Mouse (Mus musculus): ENCODE results near the gene Ei24. TPM values are rescaled to one million over a fixed set of nuclear protein-coding genes. Genes with fewer than 3 reads are reported as not detected.

The Ei24 gene
- polyA plus RNA-seq (2016; fragmentation: Nextera tagmentation; extraction: Ambion mirVana), result 71.1 and 81.5 TPM in 2 replicates

DNA sequence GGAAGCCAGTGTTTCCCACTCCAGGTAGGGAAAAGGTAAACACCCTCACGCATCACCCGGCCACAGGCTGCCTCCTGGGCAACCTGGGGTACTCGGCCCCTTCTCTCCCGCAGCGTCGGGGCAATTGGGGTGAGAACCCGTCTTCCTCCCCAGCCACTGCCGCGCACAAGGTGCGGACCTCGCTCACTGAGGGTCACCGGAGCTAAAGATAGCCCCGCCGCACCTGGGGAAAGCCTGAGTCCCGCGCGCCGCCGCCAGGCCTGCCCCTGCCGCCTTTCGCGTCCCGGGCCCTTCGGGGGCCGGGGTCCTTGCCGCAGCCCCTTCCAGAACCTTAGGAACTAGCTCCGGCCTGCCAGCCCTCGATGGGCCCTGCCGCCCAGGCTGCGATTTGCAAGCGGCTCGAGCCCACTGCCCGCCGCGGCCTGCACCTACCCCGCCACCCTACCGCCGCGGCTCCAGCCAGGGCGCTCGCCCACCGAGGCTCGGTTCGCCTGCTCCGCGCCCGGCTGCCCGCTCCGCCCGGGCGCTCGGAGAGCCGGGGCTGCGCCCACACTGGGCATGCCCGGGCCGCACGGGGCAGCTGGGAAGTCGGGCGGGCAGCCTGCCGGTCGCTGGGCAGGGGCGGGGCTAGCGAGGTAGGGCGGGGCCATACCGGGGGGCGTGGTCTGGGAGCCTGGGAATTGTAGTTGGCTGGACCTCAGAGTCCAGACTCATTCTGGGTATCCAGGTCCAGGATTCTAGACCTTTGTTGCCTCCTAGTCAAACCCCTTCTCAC, at the start of gene Ei24:
Gene Ei24, minus strand, starts transcription at position 613 of the 775 bp plus-strand sequence.
- Histone ChIP-seq H3K4me3 (peak within 1 kb of the TSS; percentile 95), H3K36me3 (peaks cover 7% of the 10 kb centered on the region), H3K27me3 (ENCODE audit: insufficient read depth, poor library complexity, severe bottlenecking) (no peaks in the 10 kb centered on the region), H3K9me3 (no peaks in the 10 kb centered on the region), H3K4me1 (peaks cover 11% of the 10 kb centered on the region), H3K27ac (peak within 1 kb of the TSS; percentile 97)
- under 1% methylated on average over 66 of the region's 66 CpGs for WGBS
- DNase-seq (ENCODE audit: low spot score), result peak; percentile 94

- Histone ChIP-seq H3K27me3 (ENCODE audit: insufficient read depth, poor library complexity, severe bottlenecking) (no peaks in the 10 kb centered on the region), H3K4me3 (no peak overlapping the region), H3K36me3 (no peaks in the 10 kb centered on the region), H3K4me1 (no peaks in the 10 kb centered on the region), H3K9me3 (no peaks in the 10 kb centered on the region), H3K27ac (no peak overlapping the region)
- WGBS, result 47% methylated on average over 4 of the region's 4 CpGs
- no peak for DNase-seq (ENCODE audit: low spot score)
These were observed 49.2 kb upstream of the Ei24 start for GRCm38 (mm10) chr9:36846346-36846745.

GRCm38 (mm10) chr9:36833914-36834313, 36.7 kb upstream of the Ei24 start:
- Histone ChIP-seq H3K36me3 (no peaks in the 10 kb centered on the region), H3K4me3 (peak overlapping the region; percentile 64), H3K9me3 (no peaks in the 10 kb centered on the region), H3K27me3 (ENCODE audit: insufficient read depth, poor library complexity, severe bottlenecking) (peaks cover 17% of the 10 kb centered on the region), H3K27ac (no peak overlapping the region), H3K4me1 (peaks cover 13% of the 10 kb centered on the region)
- 38% methylated on average over 3 of the region's 3 CpGs for whole genome bisulfite sequencing
- DNase-seq (ENCODE audit: low spot score), result no peak

DNA sequence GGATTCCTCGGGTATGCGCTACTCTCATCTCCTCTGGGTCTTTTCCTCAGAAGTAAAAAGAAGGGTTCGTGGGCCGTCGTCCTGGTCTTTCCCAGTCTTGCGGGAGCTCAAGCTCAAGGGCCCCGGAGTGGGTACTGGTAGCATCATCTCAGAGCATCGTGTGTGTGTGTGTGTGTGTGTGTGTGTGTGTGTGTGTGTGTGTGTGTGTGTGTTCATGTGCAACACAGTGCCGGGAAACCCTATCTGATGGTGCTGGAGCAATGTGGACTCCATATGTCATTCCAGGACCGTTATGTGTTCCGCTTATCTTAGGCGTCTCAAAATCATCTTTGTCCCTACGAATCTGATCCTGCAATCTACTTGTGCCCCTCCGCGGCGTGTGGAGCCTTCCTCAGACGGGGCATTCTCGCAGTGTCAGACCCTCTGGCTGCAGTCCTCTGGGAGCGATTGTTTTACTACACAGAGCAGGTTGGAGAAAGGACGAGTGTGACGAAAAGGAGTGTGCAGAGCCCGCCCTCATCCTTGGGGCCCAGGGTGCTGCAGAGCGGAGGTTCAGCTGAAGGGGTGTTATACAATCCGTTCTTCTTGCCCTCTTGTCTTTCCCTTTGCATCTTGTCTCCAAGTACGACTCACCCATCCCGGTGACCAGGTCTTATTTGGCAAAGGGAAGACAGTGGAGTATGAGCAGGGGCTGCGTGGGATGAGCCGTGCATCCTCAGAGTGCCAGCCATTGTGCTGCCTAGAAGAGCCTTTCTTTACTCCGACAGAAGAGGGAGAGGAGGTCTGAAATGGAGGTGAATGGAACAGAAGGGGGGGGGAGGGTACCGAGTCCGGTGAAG, 36.1 kb upstream of the Ei24 start:
- Histone ChIP-seq H3K36me3 (no peaks in the 10 kb centered on the region), H3K4me3 (peak overlapping the region; percentile 64), H3K4me1 (peaks cover 13% of the 10 kb centered on the region), H3K9me3 (no peaks in the 10 kb centered on the region), H3K27ac (peak overlapping the region; percentile 44; the same call in 1 of the 2 replicates), H3K27me3 (ENCODE audit: insufficient read depth, poor library complexity, severe bottlenecking) (peaks cover 17% of the 10 kb centered on the region)
- 6% methylated on average over 31 of the region's 31 CpGs for WGBS
- no peak for DNase-seq (ENCODE audit: low spot score)

GRCm38 (mm10) chr9:36832529-36832928, 35.3 kb upstream of the Ei24 start:
- peak overlapping the region; percentile 64 for H3K4me3 ChIP-seq
- H3K27me3 ChIP-seq (ENCODE audit: insufficient read depth, poor library complexity, severe bottlenecking), result peaks cover 17% of the 10 kb centered on the region
- DNase-seq (ENCODE audit: low spot score), result peak; percentile 82
- no peaks in the 10 kb centered on the region for H3K36me3 ChIP-seq
- peaks cover 13% of the 10 kb centered on the region for H3K4me1 ChIP-seq
- no peaks in the 10 kb centered on the region for H3K9me3 ChIP-seq
- peak overlapping the region; percentile 44; the same call in 1 of the 2 replicates for H3K27ac ChIP-seq
- under 1% methylated on average over 32 of the region's 32 CpGs for WGBS

- H3K9me3 ChIP-seq, result no peaks in the 10 kb centered on the region
- DNase-seq (ENCODE audit: low spot score), result no peak
- H3K36me3 ChIP-seq, result no peaks in the 10 kb centered on the region
- no peak overlapping the region for H3K4me3 ChIP-seq
- H3K4me1 ChIP-seq, result peaks cover 13% of the 10 kb centered on the region
- H3K27me3 ChIP-seq (ENCODE audit: insufficient read depth, poor library complexity, severe bottlenecking), result peaks cover 17% of the 10 kb centered on the region
- WGBS, result 70% methylated on average over 6 of the region's 6 CpGs
- no peak overlapping the region for H3K27ac ChIP-seq
These were observed 34.2 kb upstream of the Ei24 start for GRCm38 (mm10) chr9:36831401-36831800.

DNA sequence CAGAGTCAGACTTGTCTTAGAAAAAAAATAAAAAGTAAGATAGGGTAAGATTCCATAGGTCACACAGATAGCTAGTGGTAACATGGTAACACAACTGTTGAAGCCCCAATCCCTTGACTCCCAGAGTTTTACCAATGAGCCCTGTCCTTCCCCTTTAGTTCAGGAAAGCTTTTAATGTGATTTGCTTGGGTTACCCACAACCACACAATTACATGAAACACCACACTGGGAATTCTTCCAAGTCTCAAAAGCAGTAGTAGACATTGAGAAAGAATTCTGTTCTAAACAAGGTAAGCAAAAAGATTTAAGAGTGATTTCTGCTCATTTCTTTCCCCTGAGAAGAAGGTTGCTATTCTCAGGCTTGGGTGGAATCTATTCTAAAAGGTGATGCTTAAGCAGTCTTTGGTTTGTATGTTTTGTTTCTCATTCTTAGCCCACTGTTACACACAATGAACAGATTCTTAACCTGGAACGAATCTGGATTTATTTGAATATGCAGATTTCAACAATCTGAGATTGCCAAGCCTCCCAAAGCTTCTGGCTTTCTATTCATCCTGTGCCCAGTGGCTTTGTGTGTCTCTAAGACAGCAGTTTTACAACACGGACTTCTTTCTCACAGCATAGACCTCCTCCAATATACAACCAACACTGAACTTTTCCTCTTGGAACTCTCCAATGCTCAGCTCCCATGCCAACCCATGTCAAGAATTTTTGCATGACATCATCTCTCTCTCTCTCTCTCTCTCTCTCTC, 29.6 kb upstream of the Ei24 start:
- no peak overlapping the region for H3K27ac ChIP-seq
- H3K27me3 ChIP-seq (ENCODE audit: insufficient read depth, poor library complexity, severe bottlenecking), result no peaks in the 10 kb centered on the region
- H3K4me1 ChIP-seq, result peaks cover under 1% of the 10 kb centered on the region; the same call in 1 of the 2 replicates
- no peak for DNase-seq (ENCODE audit: low spot score)
- 53% methylated on average over 2 of the region's 2 CpGs for WGBS
- H3K9me3 ChIP-seq, result no peaks in the 10 kb centered on the region
- no peaks in the 10 kb centered on the region for H3K36me3 ChIP-seq
- no peak overlapping the region for H3K4me3 ChIP-seq

DNA sequence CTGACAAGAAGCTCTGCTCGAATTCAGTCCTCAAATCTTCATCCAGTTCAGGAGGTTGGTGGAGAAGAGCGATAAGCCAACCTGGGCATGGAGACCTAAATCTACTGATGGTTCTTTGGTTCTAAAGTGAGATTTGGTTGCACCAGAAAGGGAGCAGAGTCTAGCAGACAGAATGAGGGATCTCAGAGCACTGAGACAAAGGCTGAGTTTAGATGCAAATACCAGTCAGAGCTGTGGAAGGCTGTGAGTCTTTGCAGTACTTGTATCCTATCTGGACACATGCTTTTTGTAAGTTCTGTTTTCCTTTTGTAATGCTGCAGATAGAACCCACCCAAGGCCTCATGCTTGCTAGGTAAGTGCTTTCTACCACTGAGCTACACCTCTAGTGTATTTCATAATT, 24.8 kb upstream of the Ei24 start:
- DNase-seq (ENCODE audit: low spot score), result no peak
- WGBS, result 31% methylated on average over 2 of the region's 2 CpGs
- no peaks in the 10 kb centered on the region for H3K36me3 ChIP-seq
- H3K9me3 ChIP-seq, result no peaks in the 10 kb centered on the region
- H3K4me3 ChIP-seq, result no peak overlapping the region
- peaks cover 6% of the 10 kb centered on the region; the same call in 1 of the 2 replicates for H3K4me1 ChIP-seq
- H3K27ac ChIP-seq, result no peak overlapping the region
- no peaks in the 10 kb centered on the region for H3K27me3 ChIP-seq (ENCODE audit: insufficient read depth, poor library complexity, severe bottlenecking)

DNA sequence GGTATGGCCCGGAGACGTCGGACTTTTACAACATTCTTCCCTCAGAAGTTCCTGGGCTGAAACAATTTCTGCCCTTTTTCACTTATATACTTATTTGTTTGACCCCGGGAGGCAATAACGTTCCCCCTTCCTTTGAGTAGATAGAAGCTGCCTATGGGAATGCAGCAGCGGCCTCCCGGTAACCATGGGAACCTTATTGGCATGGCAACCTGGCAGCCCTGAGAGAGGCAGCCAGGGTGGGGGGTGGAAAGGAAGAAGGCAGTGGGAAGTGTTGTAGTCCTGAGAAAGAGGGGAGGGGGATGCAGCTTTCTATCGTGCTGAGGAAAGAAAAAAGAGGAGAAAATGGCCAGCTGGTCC, 24.4 kb upstream of the Ei24 start, which contains the start of gene Fez1:
Gene Fez1, plus strand, starts transcription at position 221 of the 357 bp plus-strand sequence.
- WGBS, result 7% methylated on average over 8 of the region's 8 CpGs
- H3K9me3 ChIP-seq, result no peaks in the 10 kb centered on the region
- H3K4me1 ChIP-seq, result peaks cover 6% of the 10 kb centered on the region; the same call in 1 of the 2 replicates
- no peak within 1 kb of the TSS for H3K4me3 ChIP-seq
- no peaks in the 10 kb centered on the region for H3K36me3 ChIP-seq
- H3K27ac ChIP-seq, result no peak within 1 kb of the TSS
- no peaks in the 10 kb centered on the region for H3K27me3 ChIP-seq (ENCODE audit: insufficient read depth, poor library complexity, severe bottlenecking)
- peak; percentile 77 for DNase-seq (ENCODE audit: low spot score)

DNA sequence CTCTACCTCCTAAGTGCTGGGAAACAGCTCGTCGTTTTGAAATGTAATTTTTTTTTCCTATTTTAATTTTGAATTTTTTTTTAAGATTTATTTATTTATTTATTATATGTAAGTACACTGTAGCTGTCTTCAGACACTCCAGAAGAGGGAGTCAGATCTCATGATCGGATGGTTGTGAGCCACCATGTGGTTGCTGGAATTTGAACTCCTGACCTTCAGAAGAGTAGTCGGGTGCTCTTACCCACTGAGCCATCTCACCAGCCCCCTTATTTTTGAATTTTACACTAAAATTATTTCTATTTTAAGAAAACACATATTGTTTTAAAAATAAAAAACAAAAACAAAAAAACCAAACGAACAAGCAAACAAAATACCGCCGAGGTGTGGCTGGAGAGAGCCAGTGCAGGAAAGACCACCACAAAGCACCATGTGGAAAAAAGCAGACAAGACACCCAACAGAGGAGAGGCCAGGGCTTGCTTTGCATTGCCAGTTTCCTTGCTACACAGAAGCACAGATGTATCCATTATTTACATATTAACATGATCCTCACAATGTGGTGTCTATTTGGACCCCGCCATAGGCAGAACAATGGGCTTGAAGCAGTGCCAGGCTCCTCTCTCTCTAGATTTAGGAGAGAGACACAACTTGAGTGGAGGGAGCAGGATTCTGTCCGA, 23.9 kb upstream of the Ei24 start:
- Histone ChIP-seq H3K27me3 (ENCODE audit: insufficient read depth, poor library complexity, severe bottlenecking) (no peaks in the 10 kb centered on the region), H3K9me3 (no peaks in the 10 kb centered on the region), H3K36me3 (no peaks in the 10 kb centered on the region), H3K27ac (no peak overlapping the region), H3K4me1 (peaks cover 6% of the 10 kb centered on the region; the same call in 1 of the 2 replicates), H3K4me3 (no peak overlapping the region)
- DNase-seq (ENCODE audit: low spot score), result no peak
- 53% methylated on average over 9 of the region's 9 CpGs for WGBS

- 60% methylated on average over 4 of the region's 4 CpGs for WGBS
These were observed 21.7 kb upstream of the Ei24 start for GRCm38 (mm10) chr9:36818905-36819304.

DNA sequence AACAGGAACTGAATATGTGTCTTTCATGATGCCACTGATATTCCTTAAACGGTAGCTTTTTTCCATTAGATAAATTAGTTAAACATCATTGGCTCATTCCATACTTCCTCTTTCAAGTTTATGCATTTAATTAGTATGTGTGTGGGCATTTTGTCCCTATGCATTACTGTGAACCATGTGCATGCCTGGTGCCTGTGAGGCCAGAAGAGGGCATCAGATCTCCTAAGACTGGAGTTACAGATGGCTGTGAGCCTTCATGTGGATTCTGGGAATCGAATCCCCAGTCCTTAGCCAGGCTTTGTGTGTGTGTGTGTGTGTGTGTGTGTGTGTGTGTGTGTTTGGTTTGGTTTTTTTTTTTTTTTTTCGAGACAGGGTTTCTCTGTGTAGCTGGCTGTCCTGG, 17.3 kb upstream of the Ei24 start:
- Histone ChIP-seq H3K27me3 (ENCODE audit: insufficient read depth, poor library complexity, severe bottlenecking) (no peaks in the 10 kb centered on the region), H3K36me3 (no peaks in the 10 kb centered on the region)
- WGBS, result 74% methylated on average over 3 of the region's 3 CpGs

More at GRCm38 (mm10) chr9:36818905-36819304, 21.7 kb upstream of the Ei24 start:
- Histone ChIP-seq H3K27me3 (ENCODE audit: insufficient read depth, poor library complexity, severe bottlenecking) (no peaks in the 10 kb centered on the region), H3K4me1 (peaks cover 6% of the 10 kb centered on the region; the same call in 1 of the 2 replicates), H3K4me3 (no peak overlapping the region), H3K36me3 (no peaks in the 10 kb centered on the region), H3K27ac (no peak overlapping the region), H3K9me3 (no peaks in the 10 kb centered on the region)
- DNase-seq (ENCODE audit: low spot score), result no peak

More for the DNA sequence above, 17.3 kb upstream of the Ei24 start:
- DNase-seq (ENCODE audit: low spot score), result no peak
- Histone ChIP-seq H3K4me1 (no peaks in the 10 kb centered on the region), H3K9me3 (no peaks in the 10 kb centered on the region), H3K27ac (no peak overlapping the region), H3K4me3 (no peak overlapping the region)
